Mouse (Mus musculus) kidney, embryonic 14.5 days (tissue): ENCODE measurements around the gene Napsa. TPM values are rescaled to one million over a fixed set of nuclear protein-coding genes. Genes with fewer than 3 reads are reported as not detected.

ENCODE experiments used
- ATAC-seq: fragments of 200-750 bp; cut with Nextera tagmentation; 2 replicates; pipeline ENCODE4 v1.8.0; 2017; ENCODE audit warnings: moderate number of reproducible peaks, mild to moderate bottlenecking, moderate TSS enrichment, moderate library complexity; ENCODE audit not compliant: low FRiP score, low TSS enrichment
- H3K27ac ChIP-seq: fragments of 300-500 bp; sonication (generic); 2 replicates; pipeline ENCODE4 v1.5.1; 2014; ENCODE audit warnings: low read depth, mild to moderate bottlenecking, low read length, moderate library complexity, mixed read lengths
- H3K27me3 ChIP-seq: fragments of 300-500 bp; sonication (generic); 2 replicates; pipeline ENCODE4 v1.6.1; 2014; ENCODE audit warnings: mild to moderate bottlenecking, low read length; ENCODE audit not compliant: control insufficient read depth, insufficient read depth
- H3K36me3 ChIP-seq: fragments of 300-500 bp; sonication (generic); 2 replicates; pipeline ENCODE4 v1.6.1; 2014; ENCODE audit warnings: low read length, mixed read lengths; ENCODE audit not compliant: control insufficient read depth, insufficient read depth
- H3K4me1 ChIP-seq: fragments of 300-500 bp; sonication (generic); 2 replicates; pipeline ENCODE4 v1.6.1; 2014; ENCODE audit warnings: low read length, mixed read lengths; ENCODE audit not compliant: control insufficient read depth, insufficient read depth
- H3K4me2 ChIP-seq: fragments of 300-500 bp; sonication (generic); replicated peaks from 2 replicates; pipeline ENCODE4 v1.6.1; 2014; ENCODE audit warnings: low read depth, mild to moderate bottlenecking, low read length
- H3K4me3 ChIP-seq: fragments of 300-500 bp; sonication (generic); 2 replicates; pipeline ENCODE4 v1.5.1; 2014; ENCODE audit warnings: mild to moderate bottlenecking, low read length
- H3K9ac ChIP-seq: fragments of 300-500 bp; sonication (generic); 2 replicates; pipeline ENCODE4 v1.6.1; 2014; ENCODE audit warnings: low read depth, mild to moderate bottlenecking, low read length, moderate library complexity
- H3K9me3 ChIP-seq: fragments of 300-500 bp; sonication (generic); 2 replicates; pipeline ENCODE4 v1.6.1; 2016; ENCODE audit warnings: low read length; ENCODE audit not compliant: control insufficient read depth
- WGBS: fragments of 180-500 bp; shearing (Covaris S2); extraction: QIAGEN DNeasy Blood & Tissue Kit; methylation state at CpG from one replicate; pipeline ENCODE4 v1.1.7; 2014; 5-methylcytosine and 5-hydroxymethylcytosine counted together
- polyA plus RNA-seq: library from polyadenylated mRNA; unstranded; fragments of >200 nt; fragmentation: Nextera tagmentation; extraction: Ambion mirVana; gene quantifications from 2 replicates; pipeline ENCODE4 v1.2.1, GENCODE M21; 2014

Napsa gene
- polyA plus RNA-seq, 1 experiment from 2014 or later = 7.0 TPM

DNA sequence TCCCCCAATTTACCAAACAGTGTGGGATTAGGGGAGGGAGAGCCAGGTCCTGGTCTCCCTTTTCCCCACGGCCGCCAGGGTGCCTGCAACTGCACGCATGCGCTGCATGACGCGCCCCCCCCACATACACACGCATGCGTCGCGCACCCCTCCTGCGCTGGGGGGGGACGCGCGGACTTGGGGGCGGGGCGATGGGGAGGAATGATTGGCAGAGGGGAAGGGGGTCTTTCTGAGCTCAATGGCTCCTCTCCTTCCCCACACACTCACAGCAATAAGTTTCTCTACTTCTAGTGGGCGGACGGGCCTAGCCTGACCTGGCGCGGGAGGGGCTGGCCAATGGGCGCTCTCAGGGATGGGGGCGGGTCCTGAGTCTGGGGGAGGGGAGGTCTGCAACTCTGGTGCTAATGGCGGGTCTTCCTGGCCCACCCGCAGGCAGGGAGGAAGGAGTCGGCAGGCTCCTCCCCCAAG is 32.0 kb downstream of the Napsa start:
- Histone ChIP-seq H3K27ac (no peak overlapping the region), H3K4me3 (peak overlapping the region; percentile 27), H3K9ac (0 out of 2 replicates have a peak overlapping the region, but pooled peaks have one; percentile 2), H3K9me3 (no peaks in the 10 kb centered on the region), H3K4me2 (peak overlapping the region; percentile 45), H3K36me3 (no peaks in the 10 kb centered on the region), H3K4me1 (no peaks in the 10 kb centered on the region), H3K27me3 (peaks cover 68% of the 10 kb centered on the region)
- ATAC-seq = peak; percentile 72
- WGBS = under 1% methylated on average over 19 of the region's 25 CpGs

DNA sequence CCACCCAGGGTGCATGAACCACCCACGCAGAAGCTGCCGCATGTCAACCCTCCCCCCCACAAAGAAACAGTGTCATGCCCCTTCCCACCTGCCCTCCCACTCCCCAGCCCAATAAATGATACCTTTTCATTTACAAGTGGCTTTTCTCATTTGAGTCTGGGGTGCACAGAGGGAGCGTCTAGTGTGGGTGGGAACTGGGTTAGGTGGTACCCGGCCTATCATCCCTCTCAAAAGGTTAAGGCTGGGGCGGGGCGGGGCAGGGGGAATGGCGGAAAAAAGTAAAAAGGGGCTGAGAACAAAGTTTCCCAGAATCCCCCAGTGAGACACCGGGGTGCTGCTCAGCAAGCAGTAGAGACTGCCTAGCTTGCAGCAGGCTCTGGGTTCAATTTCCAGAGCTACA is 32.4 kb downstream of the Napsa start:
- Histone ChIP-seq H3K4me3 (peak overlapping the region; percentile 27), H3K27ac (no peak overlapping the region), H3K9me3 (no peaks in the 10 kb centered on the region), H3K9ac (no peak overlapping the region), H3K36me3 (no peaks in the 10 kb centered on the region), H3K4me1 (no peaks in the 10 kb centered on the region), H3K4me2 (peak overlapping the region; percentile 45), H3K27me3 (peaks cover 68% of the 10 kb centered on the region)
- peak; percentile 20; the same call in 1 of the 2 replicates for ATAC-seq
- 2% methylated on average over 8 of the region's 8 CpGs for WGBS

DNA sequence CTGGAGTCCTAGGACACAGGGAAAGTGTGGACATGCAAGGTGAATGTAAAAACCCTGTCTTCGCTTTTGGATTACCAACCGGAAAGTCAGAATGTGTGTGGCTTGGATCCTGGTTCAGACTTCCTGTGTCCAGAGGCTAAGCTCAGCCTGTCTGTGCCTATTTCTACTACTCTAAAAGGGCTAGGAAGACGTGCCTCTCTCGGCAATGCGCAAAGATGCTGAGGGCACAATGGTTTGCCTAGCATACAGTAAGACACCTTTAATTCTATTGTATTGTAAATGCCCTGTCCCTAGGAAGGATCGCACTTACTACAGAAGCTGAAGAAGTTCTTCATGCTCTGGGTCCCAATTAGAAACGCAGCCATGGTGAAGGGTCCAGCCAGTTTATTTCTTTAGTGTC is 33.3 kb downstream of the Napsa start:
- H3K36me3 ChIP-seq = no peaks in the 10 kb centered on the region
- H3K9me3 ChIP-seq = no peaks in the 10 kb centered on the region
- no peaks in the 10 kb centered on the region for H3K4me1 ChIP-seq
- H3K27ac ChIP-seq = no peak overlapping the region
- ATAC-seq = no peak
- peaks cover 70% of the 10 kb centered on the region for H3K27me3 ChIP-seq
- no peak overlapping the region for H3K4me3 ChIP-seq
- no peak overlapping the region for H3K4me2 ChIP-seq
- 35% methylated on average over 7 of the region's 7 CpGs for WGBS
- H3K9ac ChIP-seq = no peak overlapping the region

DNA sequence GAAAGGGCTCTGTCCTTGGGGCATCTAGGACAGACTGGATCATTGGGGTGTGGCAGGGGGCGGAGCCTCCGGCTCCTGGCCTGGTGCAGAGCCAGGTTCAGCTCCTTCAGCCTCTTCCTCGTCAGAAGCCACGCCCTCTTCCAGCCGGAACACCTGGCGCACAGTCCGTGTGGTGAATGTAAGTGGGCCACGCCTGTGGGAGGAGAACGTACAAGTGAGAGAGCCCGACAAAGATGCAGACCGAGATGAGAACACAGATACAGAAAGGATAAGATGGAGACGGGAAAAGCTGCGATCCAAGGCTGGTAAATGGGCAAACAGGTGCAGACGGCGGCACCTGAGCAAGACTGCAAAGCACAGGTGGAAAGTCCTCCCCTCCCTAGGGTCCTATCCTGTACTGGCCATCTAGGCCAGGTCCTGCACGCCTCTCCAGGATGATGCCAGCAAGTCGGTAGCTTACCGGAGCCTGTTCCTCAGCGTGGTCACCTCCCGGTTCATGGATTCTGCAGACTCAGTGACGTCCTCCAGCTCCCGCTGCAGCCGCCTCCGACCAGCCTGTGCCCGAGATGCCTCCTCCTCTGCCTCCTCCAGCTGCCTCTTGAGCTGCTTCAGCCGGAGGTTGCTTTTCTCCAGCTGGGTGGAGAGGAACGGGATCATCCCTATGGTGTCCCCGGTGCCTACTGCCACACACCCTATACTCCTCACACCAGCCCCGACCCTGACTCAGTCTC is 34.2 kb downstream of the Napsa start:
- WGBS = 6% methylated on average over 29 of the region's 29 CpGs
- peak overlapping the region; percentile 17 for H3K4me2 ChIP-seq
- no peaks in the 10 kb centered on the region for H3K4me1 ChIP-seq
- ATAC-seq = no peak
- H3K27ac ChIP-seq = no peak overlapping the region
- no peak overlapping the region for H3K9ac ChIP-seq
- peaks cover 62% of the 10 kb centered on the region for H3K27me3 ChIP-seq
- H3K36me3 ChIP-seq = no peaks in the 10 kb centered on the region
- H3K9me3 ChIP-seq = no peaks in the 10 kb centered on the region
- H3K4me3 ChIP-seq = no peak overlapping the region

DNA sequence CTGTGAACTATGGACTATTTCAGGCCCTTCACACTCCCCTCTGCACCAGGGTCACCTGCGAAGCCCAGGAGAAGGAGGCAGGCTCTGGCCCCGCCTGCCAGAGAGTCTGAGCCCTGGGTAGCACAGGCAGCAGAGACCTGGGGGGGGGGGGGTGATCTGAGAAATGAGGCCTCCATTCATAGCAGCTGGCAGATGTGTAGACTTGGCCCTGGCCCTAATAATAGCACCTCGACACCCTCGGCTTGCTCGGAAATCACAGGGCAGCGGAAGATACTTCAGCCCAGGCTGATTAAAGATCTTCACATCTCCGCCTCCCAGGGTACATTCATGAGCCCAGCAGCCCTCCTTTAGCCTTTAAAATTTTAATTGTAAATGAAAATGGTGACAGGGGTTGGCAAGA is 40.0 kb downstream of the Napsa start:
- H3K27me3 ChIP-seq = peaks cover 26% of the 10 kb centered on the region
- ATAC-seq = no peak

DNA sequence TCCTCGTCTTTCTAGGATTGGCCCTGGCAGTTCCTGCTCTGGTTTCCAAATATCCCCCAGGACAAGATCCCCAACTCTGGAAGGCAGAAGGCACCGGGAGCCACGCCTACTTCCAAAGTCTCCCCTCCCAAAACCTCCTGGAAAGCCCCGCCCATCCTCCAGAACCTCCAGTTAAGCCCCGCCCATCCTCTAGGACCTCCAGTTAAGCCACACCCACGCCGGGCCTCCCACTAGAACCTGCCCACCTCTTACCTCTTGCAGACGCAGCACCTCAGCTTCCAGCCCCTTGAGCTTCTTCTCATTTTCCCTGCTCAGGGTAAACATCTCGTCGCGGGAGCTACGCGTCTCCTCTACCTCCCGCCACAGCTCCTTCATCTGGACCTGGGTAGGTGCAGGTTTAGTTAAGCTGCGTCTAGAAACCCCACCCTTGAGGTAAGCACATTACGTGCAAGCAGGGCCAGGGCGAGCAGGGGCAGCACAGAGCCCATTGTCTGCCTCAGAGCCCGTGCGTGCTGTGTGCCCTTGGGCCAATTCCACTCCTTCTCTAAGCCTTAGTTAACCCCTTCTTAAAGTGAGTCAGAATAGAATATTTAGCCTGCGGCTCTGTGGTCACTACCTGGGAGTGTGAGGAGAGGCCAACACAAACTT is 42.0 kb downstream of the Napsa start:
- H3K27me3 ChIP-seq = peaks cover 23% of the 10 kb centered on the region
- 7% methylated on average over 20 of the region's 20 CpGs for WGBS
- H3K9ac ChIP-seq = no peak overlapping the region
- no peak overlapping the region for H3K4me3 ChIP-seq
- no peak for ATAC-seq
- H3K27ac ChIP-seq = no peak overlapping the region
- peak overlapping the region; percentile 15; the same call in 1 of the 2 replicates for H3K4me2 ChIP-seq
- H3K9me3 ChIP-seq = no peaks in the 10 kb centered on the region; the same call in 1 of the 2 replicates
- H3K36me3 ChIP-seq = no peaks in the 10 kb centered on the region
- no peaks in the 10 kb centered on the region for H3K4me1 ChIP-seq

More for the DNA sequence above, 40.0 kb downstream of the Napsa start:
- no peaks in the 10 kb centered on the region for H3K4me1 ChIP-seq
- no peak overlapping the region for H3K4me2 ChIP-seq
- no peaks in the 10 kb centered on the region for H3K9me3 ChIP-seq
- H3K9ac ChIP-seq = no peak overlapping the region
- no peak overlapping the region for H3K27ac ChIP-seq
- 78% methylated on average over 7 of the region's 7 CpGs for WGBS
- H3K4me3 ChIP-seq = no peak overlapping the region
- H3K36me3 ChIP-seq = no peaks in the 10 kb centered on the region

DNA sequence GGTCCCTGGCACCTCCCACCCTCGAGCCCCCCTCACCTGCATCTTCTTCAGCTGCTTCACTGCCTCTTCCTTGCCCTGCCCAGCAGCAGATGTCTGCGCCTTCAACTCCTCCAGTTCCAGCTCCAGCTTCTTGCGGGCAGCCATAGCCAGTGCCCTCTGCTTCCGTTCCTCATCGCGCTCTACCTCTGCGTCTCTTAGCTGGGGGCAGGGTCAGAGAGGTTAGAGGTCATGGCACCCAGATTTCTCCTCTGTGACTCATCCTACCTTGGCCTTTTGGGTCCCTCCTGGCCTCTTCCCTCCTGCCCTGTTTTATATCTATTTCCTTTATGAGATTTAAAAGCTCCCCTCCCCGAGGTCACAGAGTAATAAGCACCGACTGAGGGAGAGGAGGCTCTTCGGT is 43.1 kb downstream of the Napsa start:
- WGBS = 6% methylated on average over 10 of the region's 10 CpGs
- H3K4me2 ChIP-seq = no peak overlapping the region
- no peaks in the 10 kb centered on the region; the same call in 1 of the 2 replicates for H3K9me3 ChIP-seq
- ATAC-seq = no peak
- H3K27ac ChIP-seq = no peak overlapping the region
- no peaks in the 10 kb centered on the region for H3K4me1 ChIP-seq
- no peaks in the 10 kb centered on the region for H3K36me3 ChIP-seq
- no peak overlapping the region for H3K4me3 ChIP-seq
- H3K9ac ChIP-seq = no peak overlapping the region
- peaks cover 21% of the 10 kb centered on the region for H3K27me3 ChIP-seq

DNA sequence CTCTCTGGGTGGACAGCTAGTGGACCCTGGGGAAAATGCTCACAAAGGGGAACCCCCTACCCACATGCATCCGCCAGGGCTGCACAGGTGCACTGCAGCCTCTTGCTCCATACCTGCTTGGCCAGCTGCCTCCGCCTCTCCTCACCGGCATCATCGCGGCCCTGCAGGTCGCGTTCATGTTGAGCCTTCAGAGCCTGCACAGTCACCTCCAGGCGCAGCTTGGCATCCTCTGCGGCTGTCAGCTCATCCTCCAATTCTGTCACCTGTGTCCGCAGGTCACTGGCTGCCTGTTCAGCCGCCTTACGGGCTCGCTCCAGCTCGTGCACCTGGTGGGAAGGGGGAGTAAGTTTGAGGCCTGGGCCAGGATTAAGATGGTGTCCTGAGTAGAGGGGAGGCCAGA is 43.8 kb downstream of the Napsa start:
- Histone ChIP-seq H3K27me3 (peaks cover 21% of the 10 kb centered on the region), H3K4me3 (no peak overlapping the region), H3K9me3 (no peaks in the 10 kb centered on the region; the same call in 1 of the 2 replicates), H3K9ac (no peak overlapping the region), H3K4me1 (no peaks in the 10 kb centered on the region), H3K36me3 (no peaks in the 10 kb centered on the region), H3K27ac (no peak overlapping the region), H3K4me2 (no peak overlapping the region)
- WGBS = 73% methylated on average over 14 of the region's 14 CpGs
- ATAC-seq = no peak

DNA sequence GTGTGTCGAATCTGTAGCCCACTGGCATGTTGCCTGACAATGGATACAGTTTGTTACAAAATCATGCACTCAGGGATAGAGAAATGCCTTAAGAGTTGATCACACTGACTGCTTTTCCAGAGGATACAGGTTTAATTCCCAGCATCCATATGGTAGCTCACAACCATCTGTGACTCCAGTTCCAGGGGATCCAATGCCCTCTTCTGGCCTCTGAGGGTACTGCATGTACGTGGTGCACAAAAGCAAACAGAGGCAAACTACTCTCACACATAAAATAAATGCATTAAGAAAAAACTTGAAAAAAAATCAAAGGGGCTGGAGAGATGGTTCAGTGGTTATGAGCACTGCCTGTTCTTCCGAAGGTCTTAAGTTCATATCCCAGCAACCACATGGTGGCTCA is 44.9 kb downstream of the Napsa start:
- no peak overlapping the region for H3K27ac ChIP-seq
- H3K9ac ChIP-seq = no peak overlapping the region
- no peak overlapping the region for H3K4me2 ChIP-seq
- WGBS = 73% methylated on average over 3 of the region's 3 CpGs
- peaks cover 21% of the 10 kb centered on the region for H3K27me3 ChIP-seq
- no peaks in the 10 kb centered on the region; the same call in 1 of the 2 replicates for H3K9me3 ChIP-seq
- ATAC-seq = no peak
- no peaks in the 10 kb centered on the region for H3K36me3 ChIP-seq
- H3K4me3 ChIP-seq = no peak overlapping the region
- H3K4me1 ChIP-seq = no peaks in the 10 kb centered on the region
